Mouse (Mus musculus): ENCODE measurements around the gene Iqck.

Gene Iqck

GRCm38 (mm10) chr7:118953626-118954282 lies 98.2 kb downstream of the Iqck start:
- no peak for DNase-seq (ENCODE audit: low spot score)

- no peak for DNase-seq (ENCODE audit: low spot score)
Measured at GRCm38 (mm10) chr7:118954968-118955367, 99.4 kb downstream of the Iqck start.

- DNase-seq (ENCODE audit: low spot score) = no peak
Measured at GRCm38 (mm10) chr7:118956616-118957246, 101.2 kb downstream of the Iqck start.

GRCm38 (mm10) chr7:118959209-118959608 lies 103.7 kb downstream of the Iqck start:
- no peak for DNase-seq (ENCODE audit: low spot score)

GRCm38 (mm10) chr7:118964777-118965176 lies 109.2 kb downstream of the Iqck start:
- no peak for DNase-seq (ENCODE audit: low spot score)

- DNase-seq (ENCODE audit: low spot score) = no peak
Measured at GRCm38 (mm10) chr7:118965198-118965597, 109.6 kb downstream of the Iqck start.

- DNase-seq (ENCODE audit: low spot score) = no peak
Measured at GRCm38 (mm10) chr7:118968870-118969269, 113.3 kb downstream of the Iqck start.

- DNase-seq (ENCODE audit: low spot score) = no peak
Measured at GRCm38 (mm10) chr7:118971499-118971898, 115.9 kb downstream of the Iqck start.

- DNase-seq (ENCODE audit: low spot score) = no peak
Measured at GRCm38 (mm10) chr7:118972306-118972705, 116.8 kb downstream of the Iqck start.

- DNase-seq (ENCODE audit: low spot score) = no peak
Measured at GRCm38 (mm10) chr7:118973377-118973776, 117.8 kb downstream of the Iqck start.

GRCm38 (mm10) chr7:118975837-118976236 lies 120.3 kb downstream of the Iqck start:
- DNase-seq (ENCODE audit: low spot score) = no peak

- no peak for DNase-seq (ENCODE audit: low spot score)
Measured at GRCm38 (mm10) chr7:118976414-118977166, 121.0 kb downstream of the Iqck start.

- DNase-seq (ENCODE audit: low spot score) = no peak
Measured at GRCm38 (mm10) chr7:118977167-118977543, 121.6 kb downstream of the Iqck start.

- DNase-seq (ENCODE audit: low spot score) = no peak
Measured at GRCm38 (mm10) chr7:118979121-118979520, 123.6 kb downstream of the Iqck start.

- no peak for DNase-seq (ENCODE audit: low spot score)
Measured at GRCm38 (mm10) chr7:118979708-118980107, 124.2 kb downstream of the Iqck start.

GRCm38 (mm10) chr7:118981346-118981745 lies 125.8 kb downstream of the Iqck start:
- no peak for DNase-seq (ENCODE audit: low spot score)

- no peak for DNase-seq (ENCODE audit: low spot score)
Measured at GRCm38 (mm10) chr7:118981831-118982230, 126.3 kb downstream of the Iqck start.

- DNase-seq (ENCODE audit: low spot score) = no peak
Measured at GRCm38 (mm10) chr7:118982586-118982985, 127.0 kb downstream of the Iqck start.

GRCm38 (mm10) chr7:118983961-118984360 lies 128.4 kb downstream of the Iqck start:
- no peak for DNase-seq (ENCODE audit: low spot score)

- DNase-seq (ENCODE audit: low spot score) = no peak
Measured at GRCm38 (mm10) chr7:118985786-118986185, 130.2 kb downstream of the Iqck start.

GRCm38 (mm10) chr7:118986369-118986768 lies 130.8 kb downstream of the Iqck start:
- no peak for DNase-seq (ENCODE audit: low spot score)

GRCm38 (mm10) chr7:118989275-118989856 lies 133.8 kb downstream of the Iqck start:
- DNase-seq (ENCODE audit: low spot score) = no peak

- no peak for DNase-seq (ENCODE audit: low spot score)
Measured at GRCm38 (mm10) chr7:118990282-118990681, 134.7 kb downstream of the Iqck start.

All from urinary bladder, postnatal 10 days (tissue).